Mouse (Mus musculus) ES-E14 (cell line): ENCODE measurements around the gene Fastk. TPM values are rescaled to one million over a fixed set of nuclear protein-coding genes. Genes with fewer than 3 reads are reported as not detected.
A peak's percentile ranks its signal among the peaks of the same experiment; 100 is the strongest.

Experiments
- DNase-seq: peaks from one replicate; pipeline ENCODE4 v3.0.0-alpha.2; 2013; ENCODE audit warnings: low read depth, low spot score
- H3K27ac ChIP-seq: 2 replicates; pipeline ENCODE4 v1.5.1; 2012; ENCODE audit warnings: low read depth, mild to moderate bottlenecking, low read length, moderate library complexity, mixed read lengths; ENCODE audit not compliant: poor library complexity, insufficient read depth, severe bottlenecking
- H3K36me3 ChIP-seq: 2 replicates; pipeline ENCODE4 v1.6.1; 2012; ENCODE audit warnings: mild to moderate bottlenecking, low read length, moderate library complexity, mixed read lengths; ENCODE audit not compliant: control insufficient read depth, poor library complexity, insufficient read depth, severe bottlenecking
- H3K4me1 ChIP-seq, 2 experiments: fragments of 150-350 bp in 1 of 2; sonication (generic) in 1 of 2; 2 replicates each; pipeline ENCODE4 v1.6.1; 2012; ENCODE audit warnings: low read length in 2 of 2, mild to moderate bottlenecking in 1 of 2, mixed read lengths in 1 of 2; ENCODE audit not compliant: control insufficient read depth in 2 of 2, insufficient read depth in 2 of 2, poor library complexity in 1 of 2
- H3K4me3 ChIP-seq, 2 experiments: fragments of 150-350 bp in 1 of 2; sonication (generic) in 1 of 2; 2 replicates each; pipeline ENCODE4 v1.5.1; 2012; ENCODE audit warnings: low read length in 2 of 2, low read depth in 1 of 2, mild to moderate bottlenecking in 1 of 2, mixed read lengths in 1 of 2; ENCODE audit not compliant: insufficient read depth in 1 of 2, poor library complexity in 1 of 2, severe bottlenecking in 1 of 2
- H3K9ac ChIP-seq: 2 replicates; pipeline ENCODE4 v1.6.1; 2012; ENCODE audit warnings: low read depth, mild to moderate bottlenecking, low read length, mixed read lengths; ENCODE audit not compliant: poor library complexity, insufficient read depth, severe bottlenecking
- H3K9me3 ChIP-seq: fragments of 150-350 bp; sonication (generic); 2 replicates; pipeline ENCODE4 v1.6.1; 2012; ENCODE audit warnings: low read depth, mild to moderate bottlenecking, low read length; ENCODE audit not compliant: control insufficient read depth, insufficient read depth
- CHD2 ChIP-seq: IDR thresholded peaks from 2 replicates; pipeline ENCODE4 v1.6.1; 2014; ENCODE audit warnings: mild to moderate bottlenecking, low read depth, low read length, inconsistent platforms
- HCFC1 ChIP-seq: IDR thresholded peaks from 2 replicates; pipeline ENCODE4 v1.6.1; 2012; ENCODE audit warnings: low read length, inconsistent platforms, borderline replicate concordance; ENCODE audit not compliant: insufficient read depth
- MAFK ChIP-seq: IDR thresholded peaks from 2 replicates; pipeline ENCODE4 v1.6.1; 2014; ENCODE audit warnings: mild to moderate bottlenecking, low read depth, low read length, inconsistent platforms; ENCODE audit not compliant: insufficient read depth
- ZC3H11A ChIP-seq: IDR thresholded peaks from 2 replicates; pipeline ENCODE4 v1.6.1; 2012; ENCODE audit warnings: low read depth, mild to moderate bottlenecking, inconsistent platforms, low read length, borderline replicate concordance
- ZNF384 ChIP-seq: IDR thresholded peaks from 2 replicates; pipeline ENCODE4 v1.6.1; 2012; ENCODE audit warnings: low read depth, low read length, inconsistent platforms
- in situ Hi-C, 2 experiments: fragments of 600-800 bp; cut with MboI; formaldehyde crosslinking; loops; one replicate each; pipeline ENCODE4 v1.15.1; 2025; ENCODE audit warnings: low sequenced_read_pairs in 2 of 2, inconsistent platforms in 1 of 2; ENCODE audit not compliant: unreplicated experiment in 2 of 2
- total RNA-seq: library from RNA; depleted of rRNA; stranded (reverse); fragments of 300-350 nt; gene quantifications from 2 replicates; pipeline ENCODE4 v1.2.3, GENCODE M21; 2012; rRNA removed

Gene Fastk
- total RNA-seq, 1 experiment, result 70.4 TPM

- no peak for TF ChIP-seq ZC3H11A
- no peak for TF ChIP-seq ZNF384
- no peak for TF ChIP-seq CHD2
- no peak for TF ChIP-seq HCFC1
- TF ChIP-seq MAFK, result no peak
- Histone ChIP-seq H3K27ac (0 out of 2 replicates have a peak overlapping the region, but pooled peaks have one; percentile 34), H3K4me3 (peak overlapping the region in 1 of 2 experiments; percentile 14; a peak in 1 of 4 replicates), H3K9me3 (no peaks in the 10 kb centered on the region), H3K9ac (no peak overlapping the region), H3K4me1 (peaks cover 3 to 14% of the 10 kb centered on the region in 2 experiments; a peak in 2 of 4 replicates), H3K36me3 (no peaks in the 10 kb centered on the region)
- no peak for DNase-seq
- in situ Hi-C loops, result no loop called here
Observed at GRCm38 (mm10) chr5:24389658-24390020, 55.4 kb downstream of the Fastk start.

GRCm38 (mm10) chr5:24389011-24389657 lies 56.0 kb downstream of the Fastk start:
- H3K4me3 ChIP-seq, result peak overlapping the region in 1 of 2 experiments; percentile 14; a peak in 1 of 4 replicates
- no peak for DNase-seq
- peaks cover 4 to 14% of the 10 kb centered on the region in 2 experiments; a peak in 2 of 4 replicates for H3K4me1 ChIP-seq
- H3K9ac ChIP-seq, result no peak overlapping the region; the same call in 1 of the 2 replicates
- no peaks in the 10 kb centered on the region for H3K36me3 ChIP-seq
- H3K27ac ChIP-seq, result 0 out of 2 replicates have a peak overlapping the region, but pooled peaks have one; percentile 34
- no peaks in the 10 kb centered on the region for H3K9me3 ChIP-seq
- no peak for TF ChIP-seq MAFK
- TF ChIP-seq ZNF384, result no peak
- no peak for TF ChIP-seq HCFC1
- no peak for TF ChIP-seq ZC3H11A
- TF ChIP-seq CHD2, result no peak
- in situ Hi-C loops, result no loop called here

Other genes with a start within 250 kb of the Fastk start
- gene Kcnh2, start 93.7 kb downstream of the Fastk start, total RNA-seq, result 6.5 and 7.7 TPM in 2 replicates
- gene Nos3, start 80.5 kb downstream of the Fastk start, total RNA-seq, result 2.2 and 5.8 TPM in 2 replicates
- 3.7 and 8.2 TPM in 2 replicates for gene Atg9b, start 53.1 kb downstream of the Fastk start, total RNA-seq
- 46.5 and 70.5 TPM in 2 replicates for gene Abcb8, start 51.6 kb downstream of the Fastk start, total RNA-seq
- gene Asic3, start 31.9 kb downstream of the Fastk start, total RNA-seq, result 0.40 and 0.90 TPM in 2 replicates
- 17.8 and 23.4 TPM in 2 replicates for gene Cdk5, start 21.8 kb downstream of the Fastk start, total RNA-seq
- gene Slc4a2, start 21.4 kb downstream of the Fastk start, total RNA-seq, result 30.4 and 31.5 TPM in 2 replicates
- gene Tmub1, start 2.6 kb upstream of the Fastk start, total RNA-seq, result 7.8 and 11.5 TPM in 2 replicates
- 50.1 and 51.2 TPM in 2 replicates for gene Agap3, start 6.9 kb upstream of the Fastk start, total RNA-seq
- gene Gbx1, start 81.9 kb upstream of the Fastk start, total RNA-seq, result 0.40 and 0.69 TPM in 2 replicates
- 0.18 and 0.53 TPM in 2 replicates for gene Asb10, start 95.7 kb upstream of the Fastk start, total RNA-seq
- gene 4931409K22Rik, start 111.5 kb upstream of the Fastk start, total RNA-seq, result 0.13 and 0.21 TPM in 2 replicates
- 139 and 171 TPM in 2 replicates for gene Abcf2, start 132.2 kb upstream of the Fastk start, total RNA-seq
- 23.0 and 23.7 TPM in 2 replicates for gene Chpf2, start 141.5 kb upstream of the Fastk start, total RNA-seq
- 4.9 and 8.5 TPM in 2 replicates for gene Smarcd3, start 179.1 kb upstream of the Fastk start, total RNA-seq
- gene Nub1, start 240.2 kb upstream of the Fastk start, total RNA-seq, result 39.9 and 47.7 TPM in 2 replicates